Mouse (Mus musculus) liver, embryonic 13.5 days (tissue): ENCODE results near the gene Rubcn. TPM values are rescaled to one million over a fixed set of nuclear protein-coding genes. Genes with fewer than 3 reads are reported as not detected.

ENCODE experiments used
- ATAC-seq: fragments of 200-750 bp; cut with Nextera tagmentation; 2 replicates; pipeline ENCODE4 v1.8.0; 2017; ENCODE audit warnings: low read depth, mild to moderate bottlenecking, moderate number of reproducible peaks, moderate library complexity
- DNase-seq: peaks from one replicate; pipeline ENCODE4 v3.0.0; 2022
- H3K27ac ChIP-seq: fragments of 300-500 bp; sonication (generic); 2 replicates; pipeline ENCODE4 v1.5.1; 2015; ENCODE audit warnings: moderate library complexity, mild to moderate bottlenecking, inconsistent platforms
- H3K27me3 ChIP-seq: fragments of 300-500 bp; sonication (generic); 2 replicates; pipeline ENCODE4 v1.6.1; 2015; ENCODE audit warnings: mild to moderate bottlenecking, inconsistent platforms
- H3K36me3 ChIP-seq: fragments of 300-500 bp; sonication (generic); 2 replicates; pipeline ENCODE4 v1.6.1; 2015; ENCODE audit warnings: mild to moderate bottlenecking, inconsistent platforms
- H3K4me1 ChIP-seq: fragments of 300-500 bp; sonication (generic); replicated peaks from 2 replicates; pipeline ENCODE4 v1.6.1; 2015; ENCODE audit warnings: inconsistent platforms
- H3K4me2 ChIP-seq: fragments of 300-500 bp; sonication (generic); 2 replicates; pipeline ENCODE4 v1.6.1; 2015; ENCODE audit warnings: inconsistent platforms, mild to moderate bottlenecking, moderate library complexity
- H3K4me3 ChIP-seq: fragments of 300-500 bp; sonication (generic); replicated peaks from 2 replicates; pipeline ENCODE4 v1.5.1; 2015; ENCODE audit warnings: mild to moderate bottlenecking, inconsistent platforms
- H3K9ac ChIP-seq: fragments of 300-500 bp; sonication (generic); 2 replicates; pipeline ENCODE4 v1.6.1; 2015; ENCODE audit warnings: mild to moderate bottlenecking, inconsistent platforms
- H3K9me3 ChIP-seq: fragments of 300-500 bp; sonication (generic); replicated peaks from 2 replicates; pipeline ENCODE4 v1.6.1; 2016; ENCODE audit warnings: inconsistent platforms
- whole genome bisulfite sequencing: fragments of 180-500 bp; shearing (Covaris S2); methylation state at CpG from one replicate; pipeline ENCODE4 v1.1.7; 2015; ENCODE audit not compliant: insufficient replicate concordance; 5-methylcytosine and 5-hydroxymethylcytosine counted together
- polyA plus RNA-seq: library from polyadenylated mRNA; unstranded; fragments of >200 nt; fragmentation: Nextera tagmentation; extraction: Ambion mirVana; gene quantifications from 2 replicates; pipeline ENCODE4 v1.2.1, GENCODE M21; 2015

Gene Rubcn
- polyA plus RNA-seq, 1 experiment from 2014 or later = 4.3 TPM

DNA sequence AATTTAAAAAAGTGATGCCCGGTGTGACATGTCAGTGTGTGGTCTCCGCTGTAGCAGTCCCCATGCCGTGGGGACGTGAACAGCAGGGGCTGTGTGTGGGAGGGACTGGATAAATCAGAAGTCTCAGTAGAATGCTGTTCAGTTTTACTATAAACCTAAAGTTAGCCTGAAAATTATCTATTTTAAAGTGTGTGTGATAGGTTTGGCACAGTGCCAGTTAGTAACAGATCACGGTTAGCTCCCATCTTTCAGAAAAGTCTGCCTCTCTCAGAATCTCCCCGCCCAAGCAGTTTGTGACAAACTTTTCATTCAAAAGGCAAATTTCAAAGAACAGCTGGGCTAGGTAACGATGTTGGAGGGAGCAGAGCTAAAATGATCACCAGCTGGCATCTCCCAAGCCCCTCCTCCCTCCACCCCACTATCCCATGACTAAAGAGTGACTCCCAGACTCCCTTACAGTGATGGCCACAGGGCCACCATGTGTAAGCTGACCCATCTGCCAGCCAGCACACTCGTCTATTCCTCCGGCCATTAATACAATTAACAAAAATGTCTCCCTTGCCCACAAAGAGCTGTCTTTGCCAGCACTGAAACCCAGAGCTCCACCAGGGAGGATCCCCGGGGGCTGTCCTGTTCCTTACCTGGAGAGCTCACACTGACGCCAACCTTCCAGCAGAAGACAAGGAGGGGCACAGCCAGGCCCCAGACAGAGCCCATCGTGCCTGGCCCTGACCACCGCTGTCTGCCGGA, 80.7 kb downstream of the Rubcn start:
- Histone ChIP-seq H3K27ac (no peak overlapping the region), H3K9ac (no peak overlapping the region), H3K27me3 (peaks cover 25% of the 10 kb centered on the region; the same call in 1 of the 2 replicates), H3K4me3 (no peak overlapping the region), H3K9me3 (no peaks in the 10 kb centered on the region), H3K4me1 (no peaks in the 10 kb centered on the region), H3K36me3 (no peaks in the 10 kb centered on the region), H3K4me2 (no peak overlapping the region)
- DNase-seq (no peak), ATAC-seq (no peak)
- WGBS = 62% methylated on average over 14 of the region's 14 CpGs

GRCm38 (mm10) chr16:32795177-32795576, 82.4 kb downstream of the Rubcn start:
- ATAC-seq (no peak), DNase-seq (no peak)
- Histone ChIP-seq H3K4me1 (no peaks in the 10 kb centered on the region), H3K9me3 (no peaks in the 10 kb centered on the region), H3K4me2 (no peak overlapping the region), H3K36me3 (no peaks in the 10 kb centered on the region), H3K4me3 (no peak overlapping the region), H3K27me3 (peaks cover 27% of the 10 kb centered on the region; the same call in 1 of the 2 replicates), H3K27ac (no peak overlapping the region), H3K9ac (no peak overlapping the region)
- WGBS = 38% methylated on average over 1 of the region's 1 CpGs

DNA sequence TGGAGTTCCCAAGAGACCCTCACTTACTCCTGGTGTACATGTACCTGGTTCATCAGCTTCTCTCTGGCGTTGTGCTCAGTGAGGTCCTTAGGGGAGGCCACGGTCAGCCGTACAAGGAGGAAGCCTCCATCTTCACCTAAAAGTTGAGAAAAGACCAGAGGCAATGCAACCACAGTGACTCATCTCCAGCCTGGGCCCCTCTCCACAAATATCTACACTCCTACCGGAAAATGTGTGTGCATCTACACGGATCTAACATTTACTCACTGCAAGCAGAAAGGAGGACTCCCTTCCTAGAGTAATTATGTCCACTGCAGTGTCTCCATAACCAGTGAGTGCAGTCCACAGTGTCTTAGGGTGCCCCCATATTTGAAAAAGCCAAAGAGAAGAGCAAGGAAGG, 87.5 kb downstream of the Rubcn start:
- Histone ChIP-seq H3K4me3 (no peak overlapping the region), H3K9ac (no peak overlapping the region), H3K4me1 (no peaks in the 10 kb centered on the region), H3K36me3 (no peaks in the 10 kb centered on the region), H3K4me2 (no peak overlapping the region), H3K27ac (no peak overlapping the region), H3K27me3 (peaks cover 23% of the 10 kb centered on the region; the same call in 1 of the 2 replicates), H3K9me3 (no peaks in the 10 kb centered on the region; the same call in 1 of the 2 replicates)
- ATAC-seq (no peak), DNase-seq (no peak)
- WGBS = 59% methylated on average over 5 of the region's 5 CpGs

DNA sequence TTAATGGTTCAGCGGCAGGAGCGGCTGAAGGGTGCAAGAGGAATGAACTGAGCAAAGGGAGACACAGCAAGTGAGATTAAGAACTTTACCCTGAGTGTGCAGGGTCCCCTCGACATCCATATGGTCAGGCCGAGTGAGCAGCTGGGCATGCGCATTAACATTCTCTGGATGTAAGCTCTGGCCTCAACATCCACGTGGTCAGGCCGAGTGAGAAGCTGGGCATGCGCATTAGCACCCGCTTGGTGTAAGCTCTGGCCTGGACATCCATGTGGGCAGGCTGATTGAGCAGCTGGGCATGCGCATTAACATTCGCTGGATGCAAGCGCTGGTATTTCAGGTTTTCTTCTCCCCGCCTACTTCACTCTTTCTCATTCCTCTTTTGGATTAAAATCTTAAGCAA, 92.7 kb downstream of the Rubcn start:
- Histone ChIP-seq H3K27me3 (0 out of 2 replicates have a peak, but pooled peaks cover 3% of the 10 kb centered on the region), H3K4me3 (no peak overlapping the region), H3K27ac (no peak overlapping the region), H3K9ac (no peak overlapping the region), H3K36me3 (no peaks in the 10 kb centered on the region), H3K4me1 (no peaks in the 10 kb centered on the region), H3K4me2 (no peak overlapping the region), H3K9me3 (no peaks in the 10 kb centered on the region; the same call in 1 of the 2 replicates)
- 77% methylated on average over 13 of the region's 13 CpGs for WGBS
- ATAC-seq = no peak
- no peak for DNase-seq

GRCm38 (mm10) chr16:32783324-32784062, 94.1 kb downstream of the Rubcn start:
- H3K27ac ChIP-seq = no peak overlapping the region
- no peak overlapping the region for H3K4me2 ChIP-seq
- H3K36me3 ChIP-seq = no peaks in the 10 kb centered on the region
- H3K9ac ChIP-seq = no peak overlapping the region
- H3K4me3 ChIP-seq = no peak overlapping the region
- no peaks in the 10 kb centered on the region for H3K4me1 ChIP-seq
- H3K9me3 ChIP-seq = no peaks in the 10 kb centered on the region; the same call in 1 of the 2 replicates
- no peak for ATAC-seq
- H3K27me3 ChIP-seq = peaks cover 3% of the 10 kb centered on the region; the same call in 1 of the 2 replicates
- 40% methylated on average over 5 of the region's 5 CpGs for WGBS
- no peak for DNase-seq

GRCm38 (mm10) chr16:32778956-32779355, 98.6 kb downstream of the Rubcn start:
- Histone ChIP-seq H3K9me3 (no peaks in the 10 kb centered on the region), H3K4me2 (no peak overlapping the region), H3K36me3 (no peaks in the 10 kb centered on the region), H3K27ac (no peak overlapping the region), H3K4me1 (no peaks in the 10 kb centered on the region), H3K4me3 (no peak overlapping the region), H3K27me3 (peaks cover 11% of the 10 kb centered on the region), H3K9ac (no peak overlapping the region)
- 36% methylated on average over 8 of the region's 8 CpGs for WGBS
- DNase-seq = no peak
- no peak for ATAC-seq

- 43% methylated on average over 10 of the region's 10 CpGs for WGBS
- DNase-seq (no peak), ATAC-seq (no peak)
- H3K27me3 ChIP-seq = peaks cover 11% of the 10 kb centered on the region
- no peak overlapping the region for H3K27ac ChIP-seq
- no peak overlapping the region for H3K9ac ChIP-seq
- H3K4me1 ChIP-seq = no peaks in the 10 kb centered on the region
- H3K36me3 ChIP-seq = no peaks in the 10 kb centered on the region
- H3K4me3 ChIP-seq = no peak overlapping the region
- no peak overlapping the region for H3K4me2 ChIP-seq
- no peaks in the 10 kb centered on the region for H3K9me3 ChIP-seq
These were observed 100.9 kb downstream of the Rubcn start for GRCm38 (mm10) chr16:32776676-32777075.

Other genes with a start within 250 kb of the Rubcn start
- gene Tnk2, start 233.9 kb downstream of the Rubcn start, polyA plus RNA-seq = 4.2 and 4.9 TPM in 2 replicates
- gene Muc4, start 141.9 kb downstream of the Rubcn start, polyA plus RNA-seq = 0.54 and 0.67 TPM in 2 replicates
- 0.05 TPM in 1 of 2 replicates, not detected in the other for gene Muc20, start 80.3 kb downstream of the Rubcn start, polyA plus RNA-seq
- gene Smbd1, start 67.3 kb downstream of the Rubcn start, polyA plus RNA-seq = not detected in 2 replicates
- 34.0 and 42.4 TPM in 2 replicates for gene Fyttd1, start 266 bp downstream of the Rubcn start, polyA plus RNA-seq
- gene Lrch3, start 36.3 kb upstream of the Rubcn start, polyA plus RNA-seq = 6.2 and 6.7 TPM in 2 replicates
- gene Iqcg, start 178.5 kb upstream of the Rubcn start, polyA plus RNA-seq = 0.82 and 0.97 TPM in 2 replicates
- gene Rpl35a, start 178.7 kb upstream of the Rubcn start, polyA plus RNA-seq = 892 and 922 TPM in 2 replicates
- 0.43 and 0.71 TPM in 2 replicates for gene Lmln, start 184.8 kb upstream of the Rubcn start, polyA plus RNA-seq